Mouse (Mus musculus) ES-E14 (cell line): Measurements from ENCODE around the gene Ydjc. TPM values are rescaled to one million over a fixed set of nuclear protein-coding genes. Genes with fewer than 3 reads are reported as not detected.
A peak's percentile ranks its signal among the peaks of the same experiment; 100 is the strongest.

ENCODE experiments used
- DNase-seq: peaks from one replicate; pipeline ENCODE4 v3.0.0-alpha.2; 2013; ENCODE audit warnings: low read depth, low spot score
- H3K27ac ChIP-seq: 2 replicates; pipeline ENCODE4 v1.5.1; 2012; ENCODE audit warnings: low read depth, mild to moderate bottlenecking, low read length, moderate library complexity, mixed read lengths; ENCODE audit not compliant: poor library complexity, insufficient read depth, severe bottlenecking
- H3K36me3 ChIP-seq: 2 replicates; pipeline ENCODE4 v1.6.1; 2012; ENCODE audit warnings: mild to moderate bottlenecking, low read length, moderate library complexity, mixed read lengths; ENCODE audit not compliant: control insufficient read depth, poor library complexity, insufficient read depth, severe bottlenecking
- H3K4me1 ChIP-seq, 2 experiments: fragments of 150-350 bp in 1 of 2; sonication (generic) in 1 of 2; 2 replicates each; pipeline ENCODE4 v1.6.1; 2012; ENCODE audit warnings: low read length in 2 of 2, mild to moderate bottlenecking in 1 of 2, mixed read lengths in 1 of 2; ENCODE audit not compliant: control insufficient read depth in 2 of 2, insufficient read depth in 2 of 2, poor library complexity in 1 of 2
- H3K4me3 ChIP-seq, 2 experiments: fragments of 150-350 bp in 1 of 2; sonication (generic) in 1 of 2; 2 replicates each; pipeline ENCODE4 v1.5.1; 2012; ENCODE audit warnings: low read length in 2 of 2, low read depth in 1 of 2, mild to moderate bottlenecking in 1 of 2, mixed read lengths in 1 of 2; ENCODE audit not compliant: insufficient read depth in 1 of 2, poor library complexity in 1 of 2, severe bottlenecking in 1 of 2
- H3K9ac ChIP-seq: 2 replicates; pipeline ENCODE4 v1.6.1; 2012; ENCODE audit warnings: low read depth, mild to moderate bottlenecking, low read length, mixed read lengths; ENCODE audit not compliant: poor library complexity, insufficient read depth, severe bottlenecking
- H3K9me3 ChIP-seq: fragments of 150-350 bp; sonication (generic); 2 replicates; pipeline ENCODE4 v1.6.1; 2012; ENCODE audit warnings: low read depth, mild to moderate bottlenecking, low read length; ENCODE audit not compliant: control insufficient read depth, insufficient read depth
- CHD2 ChIP-seq: IDR thresholded peaks from 2 replicates; pipeline ENCODE4 v1.6.1; 2014; ENCODE audit warnings: mild to moderate bottlenecking, low read depth, low read length, inconsistent platforms
- HCFC1 ChIP-seq: IDR thresholded peaks from 2 replicates; pipeline ENCODE4 v1.6.1; 2012; ENCODE audit warnings: low read length, inconsistent platforms, borderline replicate concordance; ENCODE audit not compliant: insufficient read depth
- MAFK ChIP-seq: IDR thresholded peaks from 2 replicates; pipeline ENCODE4 v1.6.1; 2014; ENCODE audit warnings: mild to moderate bottlenecking, low read depth, low read length, inconsistent platforms; ENCODE audit not compliant: insufficient read depth
- ZC3H11A ChIP-seq: IDR thresholded peaks from 2 replicates; pipeline ENCODE4 v1.6.1; 2012; ENCODE audit warnings: low read depth, mild to moderate bottlenecking, inconsistent platforms, low read length, borderline replicate concordance
- ZNF384 ChIP-seq: IDR thresholded peaks from 2 replicates; pipeline ENCODE4 v1.6.1; 2012; ENCODE audit warnings: low read depth, low read length, inconsistent platforms
- in situ Hi-C, 2 experiments: fragments of 600-800 bp; cut with MboI; formaldehyde crosslinking; loops; one replicate each; pipeline ENCODE4 v1.15.1; 2025; ENCODE audit warnings: low sequenced_read_pairs in 2 of 2, inconsistent platforms in 1 of 2; ENCODE audit not compliant: unreplicated experiment in 2 of 2
- total RNA-seq: library from RNA; depleted of rRNA; stranded (reverse); fragments of 300-350 nt; gene quantifications from 2 replicates; pipeline ENCODE4 v1.2.3, GENCODE M21; 2012

Ydjc gene
- total RNA-seq, 1 experiment: 34.0 TPM

DNA sequence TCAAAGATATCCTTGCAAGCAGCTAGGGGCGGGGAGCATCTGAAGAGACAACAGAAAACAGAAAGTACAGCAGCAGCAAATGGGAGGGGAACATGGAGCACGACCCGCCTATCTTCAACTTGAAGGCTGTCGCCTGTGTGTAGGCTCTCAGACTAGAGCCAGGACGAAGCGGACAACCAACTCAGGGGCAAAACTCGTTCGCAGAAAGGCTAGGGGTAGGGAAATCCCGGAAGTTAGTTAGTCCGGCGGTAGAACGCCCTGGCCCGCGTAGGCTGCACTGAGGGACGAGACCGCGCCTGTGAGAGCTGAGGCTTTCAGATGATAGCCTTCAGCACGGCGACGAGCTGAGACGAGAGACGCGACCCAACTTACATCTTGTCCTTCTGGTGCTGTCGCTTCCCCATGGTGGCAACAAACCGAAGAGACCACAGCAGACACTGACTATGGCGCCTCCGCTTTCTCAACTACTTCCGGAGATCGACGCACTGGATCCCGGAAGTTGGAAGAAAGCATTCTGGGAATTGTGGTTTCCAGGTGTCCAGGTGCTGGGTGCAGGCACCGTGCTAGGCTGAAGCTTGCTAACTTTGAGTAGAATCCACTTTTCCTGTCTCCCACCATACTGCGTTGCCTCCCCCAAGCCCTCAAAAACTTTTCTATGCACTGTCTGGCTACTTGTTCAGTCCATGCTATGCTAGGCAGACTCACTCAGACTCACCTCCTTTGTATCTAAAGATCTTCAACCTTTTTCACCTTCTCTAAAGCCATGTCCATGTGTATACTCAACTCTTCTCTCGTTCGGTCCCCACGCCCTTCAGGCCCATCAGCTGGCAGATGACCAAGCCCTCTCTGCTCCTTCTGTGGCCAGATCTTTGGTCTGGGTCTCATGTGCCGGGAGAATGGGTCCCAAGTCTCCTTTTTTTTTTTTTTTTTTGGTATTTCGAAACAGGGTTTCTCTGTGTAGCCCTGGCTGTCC is 33.4 kb upstream of the Ydjc start, which contains the start of gene Ppil2:
TSS of gene Ppil2 (minus strand) at position 487 of the 973 bp plus-strand sequence.
- Histone ChIP-seq H3K9me3 (no peaks in the 10 kb centered on the region), H3K9ac (peak within 1 kb of the TSS; percentile 89), H3K4me1 (0 out of 4 replicates have a peak, but pooled peaks cover 0 to 2% of the 10 kb centered on the region in 2 experiments), H3K36me3 (peaks cover 25% of the 10 kb centered on the region), H3K4me3 (peak within 1 kb of the TSS; percentile 86 to 99), H3K27ac (0 out of 2 replicates have a peak within 1 kb of the TSS, but pooled peaks have one; percentile 35)
- TF ChIP-seq MAFK (no peak), HCFC1 (peak; percentile 95), ZNF384 (no peak), ZC3H11A (no peak)
- DNase-seq: peak; percentile 67
- in situ Hi-C loops: no loop called here

GRCm38 (mm10) chr16:17117309-17117799 is 27.1 kb upstream of the Ydjc start:
- peaks cover 37% of the 10 kb centered on the region for H3K36me3 ChIP-seq
- in situ Hi-C loops: no loop called here
- TF ChIP-seq ZNF384: no peak
- no peak for TF ChIP-seq CHD2
- no peak for TF ChIP-seq MAFK
- TF ChIP-seq ZC3H11A: no peak
- no peak for TF ChIP-seq HCFC1
- no peak for DNase-seq
- no peak overlapping the region for H3K9ac ChIP-seq
- peaks cover 3 to 4% of the 10 kb centered on the region in 2 experiments; a peak in 1 of 4 replicates for H3K4me1 ChIP-seq
- no peak overlapping the region for H3K27ac ChIP-seq
- H3K4me3 ChIP-seq: no peak overlapping the region
- H3K9me3 ChIP-seq: no peaks in the 10 kb centered on the region

DNA sequence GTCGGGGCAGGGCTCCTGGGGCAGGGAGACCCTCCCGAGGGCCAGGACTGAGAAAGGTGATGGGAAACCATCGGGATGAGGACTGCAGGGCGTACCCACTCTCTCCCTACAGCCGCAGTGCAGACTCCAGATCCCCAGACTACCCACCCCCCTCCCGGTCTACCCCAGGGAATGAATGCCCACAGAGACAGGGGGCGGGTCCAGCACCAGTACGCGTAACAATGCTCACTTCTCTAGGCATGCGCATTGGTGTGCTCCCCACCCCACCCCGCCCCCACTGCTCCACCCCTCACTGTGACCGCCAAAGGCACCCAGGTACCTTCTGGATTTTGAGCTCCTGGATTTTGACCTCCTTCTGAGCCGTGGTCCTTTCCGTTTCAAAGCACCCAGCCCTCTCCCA is 22.9 kb upstream of the Ydjc start:
- Histone ChIP-seq H3K9ac (peak overlapping the region; percentile 56), H3K9me3 (no peaks in the 10 kb centered on the region), H3K36me3 (peaks cover 25% of the 10 kb centered on the region), H3K4me1 (peaks cover 5 to 7% of the 10 kb centered on the region in 2 experiments; a peak in 1 of 4 replicates), H3K4me3 (peak overlapping the region; percentile 50 to 53), H3K27ac (no peak overlapping the region)
- peak; percentile 62 for DNase-seq
- TF ChIP-seq ZC3H11A (no peak), ZNF384 (no peak), HCFC1 (no peak), MAFK (no peak), CHD2 (no peak)
- in situ Hi-C loops: no loop called here

DNA sequence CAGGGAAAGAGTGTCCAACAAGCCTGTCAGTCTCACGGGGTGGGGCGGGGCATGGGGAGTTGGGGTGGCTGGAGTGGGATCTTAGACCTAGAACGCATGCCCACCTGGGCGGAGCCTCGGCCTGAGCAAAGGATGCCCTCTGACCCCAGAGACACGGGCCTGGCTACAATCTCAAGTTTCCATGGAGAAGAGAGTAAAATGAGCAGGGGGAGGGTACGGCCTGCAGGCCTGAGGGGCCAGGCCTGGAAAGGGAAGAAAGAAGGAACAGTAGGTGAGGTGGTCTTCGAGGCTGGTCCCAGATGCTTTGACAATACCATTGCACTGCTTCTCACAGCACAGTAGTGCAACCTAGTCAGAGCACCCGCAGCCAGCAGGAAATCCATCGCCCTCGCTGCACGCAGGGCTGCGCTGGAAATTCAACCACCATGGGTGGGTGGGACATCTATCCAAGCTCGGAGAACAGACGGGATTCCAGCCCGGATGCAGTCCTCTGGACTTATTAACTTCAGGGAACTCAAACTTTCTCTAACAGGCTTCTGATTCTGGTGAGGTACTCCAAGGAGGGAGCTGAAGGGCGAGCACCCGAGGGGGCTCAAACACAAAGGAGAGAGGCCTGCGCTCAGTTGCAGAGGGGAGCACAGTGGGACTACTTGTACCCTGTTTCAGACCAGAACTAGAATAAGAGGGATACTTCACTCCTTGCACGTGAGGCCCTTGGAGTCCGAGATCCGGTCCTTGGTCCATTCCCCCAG is 20.1 kb upstream of the Ydjc start:
- TF ChIP-seq MAFK: no peak
- TF ChIP-seq ZC3H11A: no peak
- TF ChIP-seq CHD2: no peak
- no peak for TF ChIP-seq ZNF384
- no peak for TF ChIP-seq HCFC1
- H3K36me3 ChIP-seq: peaks cover 15% of the 10 kb centered on the region
- H3K27ac ChIP-seq: peak overlapping the region; percentile 54; the same call in 1 of the 2 replicates
- in situ Hi-C loops: no loop called here
- no peak for DNase-seq
- peaks cover 5 to 7% of the 10 kb centered on the region in 2 experiments; a peak in 1 of 4 replicates for H3K4me1 ChIP-seq
- no peaks in the 10 kb centered on the region for H3K9me3 ChIP-seq
- peak overlapping the region; percentile 77 to 88 for H3K4me3 ChIP-seq
- peak overlapping the region; percentile 91 for H3K9ac ChIP-seq
